Mouse (Mus musculus) embryonic facial prominence, embryonic 10.5 days (tissue): ENCODE results near the gene Cybrd1. TPM values are rescaled to one million over a fixed set of nuclear protein-coding genes. Genes with fewer than 3 reads are reported as not detected.
A peak's percentile ranks its signal among the peaks of the same experiment; 100 is the strongest.

ENCODE experiments used
- DNase-seq: peaks from one replicate; pipeline ENCODE4 v3.0.0-alpha.2; 2017; ENCODE audit warnings: low spot score
- H3K27ac ChIP-seq: fragments of 300-500 bp; sonication (generic); replicated peaks from 2 replicates; pipeline ENCODE4 v1.5.1; 2016; ENCODE audit warnings: mild to moderate bottlenecking
- H3K27me3 ChIP-seq: fragments of 300-500 bp; sonication (generic); replicated peaks from 2 replicates; pipeline ENCODE4 v1.6.1; 2016; ENCODE audit warnings: low read depth, mild to moderate bottlenecking; ENCODE audit not compliant: poor library complexity, severe bottlenecking
- H3K36me3 ChIP-seq: fragments of 300-500 bp; sonication (generic); replicated peaks from 2 replicates; pipeline ENCODE4 v1.6.1; 2016; ENCODE audit warnings: mild to moderate bottlenecking, moderate library complexity
- H3K4me1 ChIP-seq: fragments of 300-500 bp; sonication (generic); 2 replicates; pipeline ENCODE4 v1.6.1; 2016
- H3K4me3 ChIP-seq: fragments of 300-500 bp; sonication (generic); 2 replicates; pipeline ENCODE4 v1.5.1; 2016; ENCODE audit warnings: mild to moderate bottlenecking, moderate library complexity
- H3K9me3 ChIP-seq: fragments of 300-500 bp; sonication (generic); 2 replicates; pipeline ENCODE4 v1.6.1; 2016; ENCODE audit warnings: mild to moderate bottlenecking
- WGBS: fragments of 180-500 bp; shearing (Covaris S2); methylation state at CpG from one replicate; pipeline ENCODE4 v1.1.7; 2016; 5-methylcytosine and 5-hydroxymethylcytosine counted together
- polyA plus RNA-seq: library from polyadenylated mRNA; unstranded; fragments of >200 nt; fragmentation: Nextera tagmentation; extraction: Ambion mirVana; gene quantifications from 2 replicates; pipeline ENCODE4 v1.2.1, GENCODE M21; 2016

The Cybrd1 gene
- polyA plus RNA-seq = 0.52 and 0.83 TPM in 2 replicates

DNA sequence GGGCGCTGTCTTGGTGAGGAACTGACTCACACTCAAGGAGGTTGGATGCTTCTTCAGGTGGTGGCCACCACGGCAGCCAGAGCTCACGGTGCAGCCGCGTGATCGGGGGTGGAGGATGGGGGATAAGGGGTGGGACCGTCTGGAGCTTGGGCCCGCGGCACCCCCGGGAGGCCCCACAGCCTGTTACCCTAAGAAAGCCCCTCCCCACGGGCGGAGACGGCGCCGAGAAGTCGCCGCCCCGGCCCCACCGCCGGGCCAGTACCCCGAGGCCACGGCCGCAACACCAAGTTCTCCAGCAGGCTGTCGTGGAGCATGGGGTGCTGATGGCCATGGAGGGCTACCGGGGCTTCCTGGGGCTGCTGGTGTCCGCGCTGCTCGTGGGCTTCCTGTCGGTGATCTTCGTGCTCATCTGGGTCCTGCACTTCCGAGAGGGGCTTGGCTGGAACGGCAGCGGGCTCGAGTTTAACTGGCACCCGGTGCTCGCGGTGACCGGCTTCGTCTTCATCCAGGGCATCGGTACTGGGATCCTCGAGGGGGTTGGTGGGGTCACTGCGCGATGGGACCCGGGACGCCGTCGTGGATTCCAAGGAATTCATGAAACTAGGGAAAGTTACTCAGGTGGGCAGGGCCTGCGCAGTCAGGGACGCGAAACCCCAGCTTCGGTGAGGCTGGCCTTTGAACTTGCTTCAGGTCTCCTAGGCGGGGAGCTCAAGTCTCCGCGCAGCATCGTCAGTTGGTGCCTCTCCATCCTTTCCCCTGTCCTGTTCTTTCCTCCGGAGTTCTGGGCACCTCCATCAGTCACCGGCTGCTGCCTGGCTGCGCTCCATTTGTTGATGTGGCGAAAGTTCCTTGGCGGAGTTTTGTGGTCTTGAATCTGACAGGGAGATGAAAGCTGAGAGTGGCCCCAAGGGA lies at the start of gene Cybrd1:
Gene Cybrd1 (plus strand): TSS at position 127 of the 912 bp plus-strand sequence.
- WGBS = 2% methylated on average over 60 of the region's 60 CpGs
- no peaks in the 10 kb centered on the region; the same call in 1 of the 2 replicates for H3K9me3 ChIP-seq
- H3K4me1 ChIP-seq = peaks cover 19% of the 10 kb centered on the region
- peak within 1 kb of the TSS; percentile 65 for H3K4me3 ChIP-seq
- peak within 1 kb of the TSS; percentile 70 for H3K27ac ChIP-seq
- peak; percentile 57 for DNase-seq
- H3K36me3 ChIP-seq = no peaks in the 10 kb centered on the region
- H3K27me3 ChIP-seq = peaks cover 46% of the 10 kb centered on the region

- no peaks in the 10 kb centered on the region for H3K4me1 ChIP-seq
- no peak overlapping the region for H3K27ac ChIP-seq
- H3K9me3 ChIP-seq = no peaks in the 10 kb centered on the region
- H3K36me3 ChIP-seq = peaks cover 4% of the 10 kb centered on the region; the same call in 1 of the 2 replicates
- 94% methylated on average over 4 of the region's 4 CpGs for WGBS
- no peak for DNase-seq
- no peaks in the 10 kb centered on the region for H3K27me3 ChIP-seq
- H3K4me3 ChIP-seq = no peak overlapping the region
These were observed 46.1 kb upstream of the Cybrd1 start for GRCm38 (mm10) chr2:71071601-71072000.

GRCm38 (mm10) chr2:71073330-71073729 lies 44.4 kb upstream of the Cybrd1 start:
- no peak for DNase-seq
- H3K27ac ChIP-seq = no peak overlapping the region
- peaks cover 6% of the 10 kb centered on the region; the same call in 1 of the 2 replicates for H3K36me3 ChIP-seq
- no peaks in the 10 kb centered on the region for H3K4me1 ChIP-seq
- no peaks in the 10 kb centered on the region for H3K9me3 ChIP-seq
- no peaks in the 10 kb centered on the region for H3K27me3 ChIP-seq
- no peak overlapping the region for H3K4me3 ChIP-seq
- 86% methylated on average over 3 of the region's 3 CpGs for whole genome bisulfite sequencing

- DNase-seq = no peak
- H3K27ac ChIP-seq = no peak overlapping the region
- 94% methylated on average over 3 of the region's 3 CpGs for WGBS
- H3K4me3 ChIP-seq = no peak overlapping the region
- no peaks in the 10 kb centered on the region for H3K9me3 ChIP-seq
- H3K27me3 ChIP-seq = no peaks in the 10 kb centered on the region
- no peaks in the 10 kb centered on the region for H3K4me1 ChIP-seq
- peaks cover 6% of the 10 kb centered on the region; the same call in 1 of the 2 replicates for H3K36me3 ChIP-seq
These were observed 43.9 kb upstream of the Cybrd1 start for GRCm38 (mm10) chr2:71073828-71074227.

DNA sequence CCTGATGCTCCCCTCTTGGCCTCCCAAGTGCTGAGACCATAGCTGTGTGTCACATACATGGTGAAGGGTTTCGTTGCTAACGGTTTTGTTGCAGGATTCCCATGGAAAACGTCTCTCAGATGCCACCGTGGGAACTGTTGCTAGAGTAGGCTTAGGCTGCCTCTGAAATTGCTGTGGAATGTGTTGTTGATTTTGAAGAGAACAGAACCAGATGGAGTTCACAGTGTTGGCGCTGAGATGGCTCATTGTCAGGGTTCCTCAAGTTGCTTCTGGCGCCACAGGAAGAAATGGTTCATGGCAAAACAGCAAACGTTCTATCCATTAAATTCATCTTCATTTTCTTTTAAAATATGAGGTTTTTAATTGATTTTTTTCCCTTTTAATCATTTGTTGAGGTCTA lies 35.3 kb upstream of the Cybrd1 start:
- Histone ChIP-seq H3K27ac (no peak overlapping the region), H3K4me3 (no peak overlapping the region), H3K9me3 (no peaks in the 10 kb centered on the region), H3K27me3 (no peaks in the 10 kb centered on the region), H3K4me1 (no peaks in the 10 kb centered on the region), H3K36me3 (peaks cover 39% of the 10 kb centered on the region)
- no peak for DNase-seq
- 79% methylated on average over 7 of the region's 7 CpGs for WGBS

DNA sequence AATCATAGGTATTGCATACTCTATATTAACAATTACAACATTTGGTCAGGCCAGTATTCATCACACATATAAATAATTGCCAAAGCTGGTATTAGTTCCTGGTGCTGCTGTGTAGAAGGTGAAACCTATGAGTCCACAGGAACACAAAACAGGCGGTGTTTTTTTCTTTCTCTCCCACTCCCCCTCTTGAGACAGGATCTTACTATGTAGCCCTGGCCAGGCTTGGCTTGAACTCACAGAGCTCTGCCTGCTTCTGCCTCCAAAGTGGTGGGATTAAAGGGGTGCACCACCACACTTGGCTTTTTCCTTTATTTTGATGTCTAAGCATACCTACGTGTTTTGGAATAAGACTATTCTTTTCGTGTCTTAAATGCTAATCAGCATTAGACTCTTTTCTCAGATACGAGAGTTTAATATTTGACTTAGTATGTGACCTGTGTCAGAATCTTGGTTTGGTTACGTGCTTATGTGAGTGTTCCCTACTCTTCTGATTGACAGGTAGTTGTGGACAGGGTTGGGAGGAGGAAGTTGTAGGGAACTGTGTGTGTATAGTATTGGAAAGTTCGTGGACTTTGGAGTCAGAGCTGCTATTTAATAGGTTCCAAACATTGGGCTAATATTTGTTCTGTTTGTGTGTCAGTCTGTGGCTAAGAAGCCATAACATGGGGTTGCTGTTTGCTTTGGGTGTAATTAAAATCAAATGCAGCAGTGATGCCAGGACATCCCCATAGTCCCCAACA lies 34.1 kb upstream of the Cybrd1 start:
- no peak for DNase-seq
- Histone ChIP-seq H3K27me3 (no peaks in the 10 kb centered on the region), H3K27ac (no peak overlapping the region), H3K9me3 (no peaks in the 10 kb centered on the region), H3K4me1 (no peaks in the 10 kb centered on the region), H3K36me3 (peaks cover 51% of the 10 kb centered on the region), H3K4me3 (no peak overlapping the region)
- 91% methylated on average over 6 of the region's 6 CpGs for WGBS

DNA sequence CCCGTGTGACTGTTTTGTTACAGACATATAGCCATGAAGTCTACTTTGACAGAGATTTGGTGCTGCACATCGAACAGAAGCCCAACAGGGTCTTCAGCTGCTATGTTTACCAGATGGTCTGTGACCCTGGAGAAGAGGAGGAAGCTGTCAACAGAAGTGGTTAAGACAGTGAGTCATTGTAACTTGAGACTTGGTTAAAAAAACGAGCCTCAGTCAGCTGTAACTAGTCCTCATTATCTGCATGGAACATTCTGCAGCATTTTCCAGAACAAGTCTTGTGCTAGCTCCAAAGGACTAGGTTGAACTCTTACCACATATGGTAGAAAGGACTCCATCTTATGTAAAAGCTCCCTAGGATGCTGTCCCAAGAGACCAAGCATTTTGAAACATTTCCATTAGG lies 28.0 kb upstream of the Cybrd1 start:
- no peak overlapping the region for H3K27ac ChIP-seq
- H3K36me3 ChIP-seq = peaks cover 49% of the 10 kb centered on the region
- H3K27me3 ChIP-seq = no peaks in the 10 kb centered on the region
- no peaks in the 10 kb centered on the region for H3K9me3 ChIP-seq
- no peak for DNase-seq
- 69% methylated on average over 3 of the region's 3 CpGs for WGBS
- no peaks in the 10 kb centered on the region for H3K4me1 ChIP-seq
- H3K4me3 ChIP-seq = no peak overlapping the region

GRCm38 (mm10) chr2:71090660-71091445 lies 26.9 kb upstream of the Cybrd1 start:
- H3K36me3 ChIP-seq = peaks cover 47% of the 10 kb centered on the region
- no peak overlapping the region for H3K27ac ChIP-seq
- no peaks in the 10 kb centered on the region for H3K27me3 ChIP-seq
- no peak for DNase-seq
- H3K9me3 ChIP-seq = no peaks in the 10 kb centered on the region
- no peak overlapping the region for H3K4me3 ChIP-seq
- H3K4me1 ChIP-seq = no peaks in the 10 kb centered on the region
- 85% methylated on average over 4 of the region's 4 CpGs for WGBS

- DNase-seq = no peak
- WGBS = 86% methylated on average over 7 of the region's 7 CpGs
These were observed 21.6 kb upstream of the Cybrd1 start for GRCm38 (mm10) chr2:71096170-71096569.

GRCm38 (mm10) chr2:71102621-71103291 lies 15.0 kb upstream of the Cybrd1 start:
- Histone ChIP-seq H3K4me3 (no peak overlapping the region), H3K27me3 (no peaks in the 10 kb centered on the region), H3K4me1 (peaks cover 6% of the 10 kb centered on the region; the same call in 1 of the 2 replicates), H3K27ac (no peak overlapping the region), H3K9me3 (no peaks in the 10 kb centered on the region), H3K36me3 (peaks cover 14% of the 10 kb centered on the region)
- WGBS = 83% methylated on average over 10 of the region's 10 CpGs
- no peak for DNase-seq

More at GRCm38 (mm10) chr2:71096170-71096569, 21.6 kb upstream of the Cybrd1 start:
- Histone ChIP-seq H3K36me3 (peaks cover 26% of the 10 kb centered on the region), H3K9me3 (no peaks in the 10 kb centered on the region), H3K27ac (no peak overlapping the region), H3K27me3 (no peaks in the 10 kb centered on the region), H3K4me1 (no peaks in the 10 kb centered on the region), H3K4me3 (no peak overlapping the region)

DNA sequence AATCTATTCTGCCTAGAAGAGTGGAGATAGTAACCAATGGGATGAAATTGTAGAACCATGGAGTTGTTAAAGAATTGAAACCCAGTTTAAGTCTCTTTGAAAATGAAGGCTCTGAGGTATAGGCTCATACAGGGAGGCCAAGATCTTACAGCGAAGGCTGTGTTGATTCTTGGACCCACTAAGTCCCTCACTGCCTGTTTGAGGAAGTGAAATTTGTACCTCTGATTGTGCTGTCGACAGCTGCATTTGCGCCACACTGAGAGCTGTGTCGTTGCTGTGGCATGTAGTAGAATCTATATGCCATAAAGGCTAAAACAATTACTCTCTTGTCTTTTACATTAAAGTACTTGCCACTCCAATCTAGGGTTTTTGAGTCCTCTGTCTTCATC lies 14.4 kb upstream of the Cybrd1 start:
- WGBS = 90% methylated on average over 4 of the region's 4 CpGs
- H3K9me3 ChIP-seq = no peaks in the 10 kb centered on the region
- no peak for DNase-seq

More for the DNA sequence above, 14.4 kb upstream of the Cybrd1 start:
- H3K27ac ChIP-seq = no peak overlapping the region
- H3K27me3 ChIP-seq = no peaks in the 10 kb centered on the region
- no peak overlapping the region for H3K4me3 ChIP-seq
- peaks cover 6% of the 10 kb centered on the region; the same call in 1 of the 2 replicates for H3K4me1 ChIP-seq
- peaks cover 14% of the 10 kb centered on the region for H3K36me3 ChIP-seq
